Mouse (Mus musculus) ES-E14 (cell line): Measurements from ENCODE around the gene Rab7b. TPM values are rescaled to one million over a fixed set of nuclear protein-coding genes. Genes with fewer than 3 reads are reported as not detected.

ENCODE experiments used
- DNase-seq: peaks from one replicate; pipeline ENCODE4 v3.0.0-alpha.2; 2013; ENCODE audit warnings: low read depth, low spot score
- H3K27ac ChIP-seq: 2 replicates; pipeline ENCODE4 v1.5.1; 2012; ENCODE audit warnings: low read depth, mild to moderate bottlenecking, low read length, moderate library complexity, mixed read lengths; ENCODE audit not compliant: poor library complexity, insufficient read depth, severe bottlenecking
- H3K36me3 ChIP-seq: 2 replicates; pipeline ENCODE4 v1.6.1; 2012; ENCODE audit warnings: mild to moderate bottlenecking, low read length, moderate library complexity, mixed read lengths; ENCODE audit not compliant: control insufficient read depth, poor library complexity, insufficient read depth, severe bottlenecking
- H3K4me1 ChIP-seq, 2 experiments: fragments of 150-350 bp in 1 of 2; sonication (generic) in 1 of 2; 2 replicates each; pipeline ENCODE4 v1.6.1; 2012; ENCODE audit warnings: low read length in 2 of 2, mild to moderate bottlenecking in 1 of 2, mixed read lengths in 1 of 2; ENCODE audit not compliant: control insufficient read depth in 2 of 2, insufficient read depth in 2 of 2, poor library complexity in 1 of 2
- H3K4me3 ChIP-seq, 2 experiments: fragments of 150-350 bp in 1 of 2; sonication (generic) in 1 of 2; 2 replicates each; pipeline ENCODE4 v1.5.1; 2012; ENCODE audit warnings: low read length in 2 of 2, low read depth in 1 of 2, mild to moderate bottlenecking in 1 of 2, mixed read lengths in 1 of 2; ENCODE audit not compliant: insufficient read depth in 1 of 2, poor library complexity in 1 of 2, severe bottlenecking in 1 of 2
- H3K9ac ChIP-seq: 2 replicates; pipeline ENCODE4 v1.6.1; 2012; ENCODE audit warnings: low read depth, mild to moderate bottlenecking, low read length, mixed read lengths; ENCODE audit not compliant: poor library complexity, insufficient read depth, severe bottlenecking
- H3K9me3 ChIP-seq: fragments of 150-350 bp; sonication (generic); 2 replicates; pipeline ENCODE4 v1.6.1; 2012; ENCODE audit warnings: low read depth, mild to moderate bottlenecking, low read length; ENCODE audit not compliant: control insufficient read depth, insufficient read depth
- CHD2 ChIP-seq: IDR thresholded peaks from 2 replicates; pipeline ENCODE4 v1.6.1; 2014; ENCODE audit warnings: mild to moderate bottlenecking, low read depth, low read length, inconsistent platforms
- HCFC1 ChIP-seq: IDR thresholded peaks from 2 replicates; pipeline ENCODE4 v1.6.1; 2012; ENCODE audit warnings: low read length, inconsistent platforms, borderline replicate concordance; ENCODE audit not compliant: insufficient read depth
- MAFK ChIP-seq: IDR thresholded peaks from 2 replicates; pipeline ENCODE4 v1.6.1; 2014; ENCODE audit warnings: mild to moderate bottlenecking, low read depth, low read length, inconsistent platforms; ENCODE audit not compliant: insufficient read depth
- ZC3H11A ChIP-seq: IDR thresholded peaks from 2 replicates; pipeline ENCODE4 v1.6.1; 2012; ENCODE audit warnings: low read depth, mild to moderate bottlenecking, inconsistent platforms, low read length, borderline replicate concordance
- ZNF384 ChIP-seq: IDR thresholded peaks from 2 replicates; pipeline ENCODE4 v1.6.1; 2012; ENCODE audit warnings: low read depth, low read length, inconsistent platforms
- in situ Hi-C, 2 experiments: fragments of 600-800 bp; cut with MboI; formaldehyde crosslinking; loops; one replicate each; pipeline ENCODE4 v1.15.1; 2025; ENCODE audit warnings: low sequenced_read_pairs in 2 of 2, inconsistent platforms in 1 of 2; ENCODE audit not compliant: unreplicated experiment in 2 of 2
- total RNA-seq: library from RNA; depleted of rRNA; stranded (reverse); fragments of 300-350 nt; gene quantifications from 2 replicates; pipeline ENCODE4 v1.2.3, GENCODE M21; 2012

The Rab7b gene
- total RNA-seq, 1 experiment: 0.18 TPM

- Histone ChIP-seq H3K9me3 (no peaks in the 10 kb centered on the region), H3K36me3 (no peaks in the 10 kb centered on the region), H3K4me3 (no peak overlapping the region), H3K4me1 (no peaks in the 10 kb centered on the region), H3K27ac (no peak overlapping the region), H3K9ac (no peak overlapping the region)
- in situ Hi-C loops: no loop called here
- no peak for DNase-seq
- TF ChIP-seq ZNF384 (no peak), ZC3H11A (no peak)
Observed at GRCm38 (mm10) chr1:131757211-131757610, 68.7 kb downstream of the Rab7b start.

GRCm38 (mm10) chr1:131758796-131759195, 70.3 kb downstream of the Rab7b start:
- H3K4me3 ChIP-seq: no peak overlapping the region
- H3K36me3 ChIP-seq: no peaks in the 10 kb centered on the region
- H3K9ac ChIP-seq: no peak overlapping the region
- H3K4me1 ChIP-seq: no peaks in the 10 kb centered on the region
- no peak for DNase-seq
- H3K9me3 ChIP-seq: no peaks in the 10 kb centered on the region
- in situ Hi-C loops: no loop called here
- TF ChIP-seq ZNF384 (no peak), ZC3H11A (no peak), MAFK (no peak), CHD2 (no peak), HCFC1 (no peak)
- no peak overlapping the region for H3K27ac ChIP-seq

- no peak overlapping the region for H3K9ac ChIP-seq
- H3K4me1 ChIP-seq: no peaks in the 10 kb centered on the region
- H3K4me3 ChIP-seq: no peak overlapping the region
- TF ChIP-seq ZC3H11A (no peak), CHD2 (no peak), HCFC1 (no peak), ZNF384 (no peak), MAFK (no peak)
- H3K9me3 ChIP-seq: no peaks in the 10 kb centered on the region
- DNase-seq: no peak
- in situ Hi-C loops: no loop called here
- H3K36me3 ChIP-seq: no peaks in the 10 kb centered on the region
- H3K27ac ChIP-seq: no peak overlapping the region
Observed at GRCm38 (mm10) chr1:131759667-131760427, 71.4 kb downstream of the Rab7b start.

- DNase-seq: no peak
- Histone ChIP-seq H3K4me3 (no peak overlapping the region), H3K36me3 (no peaks in the 10 kb centered on the region), H3K9me3 (no peaks in the 10 kb centered on the region), H3K4me1 (peaks cover 0 to 3% of the 10 kb centered on the region in 2 experiments; a peak in 1 of 4 replicates), H3K9ac (no peak overlapping the region), H3K27ac (no peak overlapping the region)
- TF ChIP-seq HCFC1: no peak
- no peak for TF ChIP-seq ZNF384
- TF ChIP-seq ZC3H11A: no peak
- TF ChIP-seq CHD2: no peak
- no peak for TF ChIP-seq MAFK
- in situ Hi-C loops: no loop called here
Observed at GRCm38 (mm10) chr1:131760428-131760820, 71.9 kb downstream of the Rab7b start.

DNA sequence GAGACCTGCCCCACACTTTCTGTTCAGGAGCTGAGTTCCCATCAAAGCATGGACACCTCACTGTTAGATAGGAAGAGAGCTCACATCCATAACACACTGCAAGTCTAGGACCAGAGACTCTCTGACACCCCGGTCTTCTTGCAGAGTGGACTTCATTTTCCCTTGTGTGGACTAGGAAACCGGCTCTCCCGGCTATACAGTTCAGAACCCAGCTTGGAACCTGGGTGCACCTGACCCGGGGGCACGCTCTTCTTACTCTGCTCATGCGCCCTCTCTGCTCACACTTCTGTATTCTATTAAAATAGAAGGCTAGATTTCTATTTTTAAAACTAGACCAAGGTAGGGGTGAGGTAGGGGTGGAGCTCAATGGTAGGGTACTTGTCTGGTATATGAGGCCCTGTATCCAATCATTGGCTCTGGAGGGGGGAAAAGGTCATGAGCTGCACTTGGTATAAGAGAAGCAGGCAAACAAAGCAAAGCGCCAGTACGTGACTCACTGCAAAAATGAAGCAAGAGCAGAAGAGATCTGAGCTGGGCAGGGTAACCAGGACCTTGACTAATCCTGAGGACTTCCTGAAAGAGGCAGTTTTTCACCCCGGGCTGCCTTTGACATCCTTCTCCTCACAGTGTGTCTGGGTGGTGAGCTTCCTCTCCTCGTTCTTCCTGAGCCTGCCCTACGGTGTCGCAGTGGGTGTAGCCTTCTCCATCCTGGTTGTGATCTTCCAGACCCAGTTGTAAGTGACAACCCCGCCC, 72.8 kb downstream of the Rab7b start:
- H3K4me3 ChIP-seq: no peak overlapping the region
- H3K36me3 ChIP-seq: no peaks in the 10 kb centered on the region
- no peak for TF ChIP-seq HCFC1
- in situ Hi-C loops: no loop called here
- H3K4me1 ChIP-seq: peaks cover 0 to 3% of the 10 kb centered on the region in 2 experiments; a peak in 1 of 4 replicates
- no peaks in the 10 kb centered on the region for H3K9me3 ChIP-seq
- no peak overlapping the region for H3K9ac ChIP-seq
- DNase-seq: no peak
- no peak overlapping the region for H3K27ac ChIP-seq
